Mouse (Mus musculus): ENCODE measurements around the gene Lgals7.

DNA sequence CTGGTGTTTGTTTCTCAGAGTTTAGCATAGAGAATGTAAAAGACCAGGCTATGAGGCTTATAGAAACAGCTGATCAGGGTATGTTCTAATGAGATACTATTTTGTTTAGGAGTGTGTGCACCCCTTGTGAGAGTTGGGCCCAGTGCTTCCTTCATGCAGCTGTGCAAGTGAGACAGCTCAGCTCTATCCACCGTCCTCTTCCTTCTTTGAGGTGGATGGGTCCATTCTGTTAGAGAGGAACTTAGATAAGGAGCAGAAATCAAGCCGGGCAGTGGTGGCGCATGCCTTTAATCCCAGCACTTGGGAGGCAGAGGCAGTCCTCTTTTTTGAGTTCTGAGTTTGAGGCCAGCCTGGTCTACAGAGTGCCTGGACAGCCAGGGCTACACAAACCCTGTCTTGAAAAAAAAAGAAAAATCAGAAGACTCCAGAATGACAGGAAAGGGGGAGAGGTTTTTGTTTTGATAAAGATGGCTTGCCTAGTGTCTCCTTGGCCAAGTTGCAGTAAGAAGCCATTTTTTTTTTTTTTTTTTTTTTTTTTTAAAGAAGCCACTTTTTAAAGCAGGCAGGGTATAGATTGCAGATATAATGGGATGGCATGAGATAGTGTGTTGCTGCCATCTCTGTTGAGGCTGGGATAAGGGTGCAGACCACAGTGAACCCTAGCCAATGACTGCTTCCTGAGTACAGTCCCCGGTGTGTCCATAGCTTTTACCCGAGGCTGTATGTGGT is 49.2 kb upstream of the Lgals7 start:
- TF ChIP-seq MAFK (IDR thresholded peaks at IDR 0.05; ENCODE audit: insufficient read depth, low read depth, low read length), result no peak
- peak; percentile 19; the same call in 1 of the 2 replicates for TF ChIP-seq ZNF384 (IDR thresholded peaks at IDR 0.05; ENCODE audit: low read depth, low read length)
- no peak for TF ChIP-seq ZC3H11A (IDR thresholded peaks at IDR 0.05; ENCODE audit: borderline replicate concordance, low read depth, low read length)

All from ES-E14 (cell line).